Mouse (Mus musculus) erythroblast, embryonic 14.5 days (primary cell): Measurements from ENCODE around the gene Fam184a.

ENCODE experiments used
- GATA1 ChIP-seq: IDR thresholded peaks from 2 replicates; pipeline ENCODE4 v1.6.1; 2012; ENCODE audit warnings: low read length, inconsistent platforms, mixed read lengths
- TAL1 ChIP-seq: IDR thresholded peaks from 3 replicates; pipeline ENCODE4 v1.6.1; 2012; ENCODE audit warnings: low read length, inconsistent platforms, mixed read lengths

- TF ChIP-seq GATA1 (no peak), TAL1 (no peak)
Measured at GRCm38 (mm10) chr10:53750955-53751652, at the start of gene Fam184a.
